Mouse (Mus musculus) embryo, embryonic 11.5 days (tissue): ENCODE results near the gene Srxn1.

Experiments used
- DNase-seq: peaks from one replicate; pipeline ENCODE4 v3.0.0-alpha.2; 2012; ENCODE audit warnings: low read depth, low spot score

The Srxn1 gene

GRCm38 (mm10) chr2:152119228-152119865, 14.0 kb downstream of the Srxn1 start:
- DNase-seq, result no peak

GRCm38 (mm10) chr2:152122896-152123295, 17.6 kb downstream of the Srxn1 start:
- no peak for DNase-seq

GRCm38 (mm10) chr2:152128597-152128996, 23.3 kb downstream of the Srxn1 start:
- DNase-seq, result no peak

DNA sequence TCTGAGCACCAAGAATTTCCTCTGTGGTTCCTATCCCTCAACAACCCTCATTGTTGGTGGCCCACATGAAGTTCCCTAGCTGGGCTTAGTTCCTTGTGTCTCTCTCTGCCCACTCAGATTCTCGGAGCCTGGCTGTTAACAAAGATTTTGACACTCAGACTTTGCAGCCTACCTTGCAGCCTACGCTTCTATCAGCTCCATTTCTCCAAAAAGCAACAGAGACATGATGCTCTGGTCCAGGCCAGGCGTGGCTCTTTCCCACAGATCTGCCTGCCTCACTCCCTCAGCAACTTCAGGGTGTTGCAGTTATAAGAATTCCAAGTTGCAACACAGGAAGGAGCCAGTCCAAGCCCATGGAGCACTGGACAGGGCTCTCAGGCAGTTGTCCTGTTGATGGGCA, 24.5 kb downstream of the Srxn1 start:
- no peak for DNase-seq

DNA sequence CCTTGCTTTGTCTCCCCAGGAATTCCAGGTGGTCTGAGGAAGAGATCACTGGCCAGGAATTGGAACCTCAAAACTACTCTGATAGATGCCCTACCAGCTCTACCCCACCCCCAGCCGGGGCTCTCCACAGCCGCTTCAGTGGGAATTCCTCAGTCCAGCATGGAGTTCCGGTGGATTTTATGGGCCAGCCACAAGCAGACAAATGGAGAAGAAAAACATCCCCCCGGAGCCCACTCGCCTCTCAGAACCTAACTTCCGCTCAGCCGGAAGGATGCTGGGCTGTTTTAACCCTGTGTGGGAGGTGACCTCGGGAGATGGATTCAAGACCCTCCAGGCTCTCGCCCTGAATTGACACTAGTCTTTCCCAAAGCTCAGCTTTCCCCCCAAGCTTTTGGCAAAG, 26.7 kb downstream of the Srxn1 start:
- DNase-seq, result no peak

- DNase-seq, result no peak
Measured at GRCm38 (mm10) chr2:152132691-152133090, 27.4 kb downstream of the Srxn1 start.

- no peak for DNase-seq
Measured at GRCm38 (mm10) chr2:152139191-152139987, 34.1 kb downstream of the Srxn1 start.

GRCm38 (mm10) chr2:152140941-152141340, 35.6 kb downstream of the Srxn1 start:
- no peak for DNase-seq

DNA sequence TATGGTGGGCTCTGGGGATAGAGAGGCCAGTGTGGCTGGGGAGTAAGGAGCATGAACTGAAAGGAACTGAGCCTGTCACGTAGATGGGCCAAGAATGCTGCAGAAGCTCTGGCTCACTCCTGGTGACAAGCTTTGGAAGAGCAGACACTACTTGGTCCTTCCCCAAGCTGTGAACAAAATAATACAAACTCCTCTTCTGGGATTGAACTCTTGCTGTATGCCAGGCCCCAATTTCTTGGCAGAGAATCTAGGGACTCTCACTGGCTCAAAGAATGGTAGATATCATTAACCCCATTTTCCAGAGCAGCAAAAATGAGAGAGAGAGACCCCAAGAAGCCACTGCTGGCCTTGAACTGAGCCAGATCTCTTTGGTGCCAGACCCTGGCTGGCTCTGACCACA, 36.2 kb downstream of the Srxn1 start:
- no peak for DNase-seq

DNA sequence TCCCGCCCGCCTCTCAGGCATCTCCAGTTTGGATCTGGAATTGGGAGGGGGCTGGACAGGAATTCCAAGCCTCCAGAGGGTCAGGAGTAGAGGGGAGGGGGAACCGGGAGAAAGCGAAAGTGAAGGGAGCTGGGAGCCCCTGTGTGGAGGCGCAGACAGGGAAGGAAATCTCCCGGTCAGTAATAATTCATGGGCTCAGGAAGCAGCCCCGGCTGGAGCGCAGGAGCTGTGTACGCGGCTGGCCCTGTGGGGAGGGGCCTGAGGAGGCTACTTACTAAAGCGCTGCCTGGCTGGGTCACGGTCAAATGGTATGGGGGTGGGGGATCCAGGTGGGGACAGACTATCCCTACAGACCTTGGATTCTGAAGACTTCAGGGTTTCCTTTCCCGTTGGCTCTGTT, 36.7 kb downstream of the Srxn1 start:
- peak; percentile 75 for DNase-seq

DNA sequence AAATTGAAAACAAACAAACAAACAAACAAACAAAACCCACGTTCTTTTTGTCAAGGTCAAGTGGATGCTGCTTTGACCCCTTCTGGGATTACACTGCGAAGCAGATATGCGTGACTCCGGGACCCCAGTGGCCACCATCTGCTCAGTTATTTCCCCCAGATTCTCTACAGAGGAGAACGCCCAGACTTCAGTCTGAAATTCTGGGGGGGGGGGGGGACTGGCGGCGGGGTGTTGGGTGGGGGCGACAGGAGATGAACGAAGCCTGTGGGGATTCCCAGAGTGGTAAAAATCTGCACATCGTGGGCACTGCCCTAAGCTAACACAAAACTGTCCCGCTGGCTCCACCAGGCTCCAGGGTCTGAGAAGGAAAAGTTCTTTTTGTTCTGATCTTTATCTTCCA, 37.3 kb downstream of the Srxn1 start:
- DNase-seq, result no peak

DNA sequence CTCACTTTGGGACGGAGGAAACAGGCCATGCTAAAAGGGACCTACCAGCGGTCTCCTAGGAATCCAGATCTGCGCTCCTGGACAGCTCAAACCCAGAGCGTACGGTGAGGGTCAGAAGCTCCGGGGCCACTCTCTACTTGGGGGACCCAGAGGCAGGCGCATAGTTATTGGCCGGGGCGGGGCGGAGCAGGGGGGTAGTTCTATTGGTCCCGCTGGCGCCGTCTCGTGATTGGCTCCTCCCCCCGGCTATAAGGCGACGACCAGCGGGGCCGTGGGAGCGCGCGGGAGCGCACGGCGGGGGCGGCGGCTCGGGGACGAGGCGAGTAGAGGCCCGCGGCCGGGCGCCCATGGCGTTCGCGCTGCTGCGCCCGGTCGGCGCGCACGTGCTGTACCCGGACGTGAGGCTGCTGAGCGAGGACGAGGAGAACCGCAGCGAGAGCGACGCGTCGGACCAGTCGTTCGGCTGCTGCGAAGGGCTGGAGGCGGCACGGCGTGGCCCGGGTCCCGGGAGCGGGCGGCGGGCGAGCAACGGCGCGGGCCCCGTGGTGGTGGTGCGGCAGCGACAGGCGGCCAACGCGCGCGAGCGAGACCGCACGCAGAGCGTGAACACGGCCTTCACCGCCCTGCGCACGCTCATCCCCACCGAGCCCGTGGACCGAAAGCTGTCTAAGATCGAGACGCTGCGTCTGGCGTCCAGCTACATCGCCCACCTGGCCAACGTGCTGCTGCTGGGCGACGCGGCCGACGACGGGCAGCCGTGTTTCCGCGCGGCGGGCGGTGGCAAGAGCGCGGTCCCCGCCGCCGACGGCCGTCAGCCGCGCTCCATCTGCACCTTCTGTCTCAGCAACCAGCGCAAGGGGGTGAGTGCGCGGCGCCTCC, 38.2 kb downstream of the Srxn1 start, which contains the start of gene Tcf15:
Gene Tcf15, plus strand, starts transcription at position 283 of the 879 bp plus-strand sequence.
- DNase-seq, result peak; percentile 62

- no peak for DNase-seq
Measured at GRCm38 (mm10) chr2:152144158-152144450, 38.8 kb downstream of the Srxn1 start.

DNA sequence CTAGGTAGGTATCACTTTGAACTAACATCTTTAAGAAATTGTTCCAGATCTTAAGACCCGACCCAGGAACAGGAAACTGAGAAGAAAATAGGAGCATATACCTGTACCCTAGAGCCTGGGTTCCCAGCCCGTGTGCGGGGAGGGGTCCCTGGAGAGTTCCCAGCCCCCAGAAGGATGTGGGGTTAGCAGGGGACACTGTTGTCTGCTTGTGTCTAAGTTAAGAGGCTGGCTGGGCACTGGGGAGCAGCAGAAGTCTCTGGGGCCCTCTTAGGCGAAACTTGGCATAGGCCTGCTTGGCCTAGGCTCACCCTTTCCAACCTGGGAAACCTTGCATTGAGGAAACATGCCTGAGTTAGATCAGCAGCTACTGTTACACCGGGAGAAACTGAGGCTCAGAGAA, 39.2 kb downstream of the Srxn1 start:
- no peak for DNase-seq

GRCm38 (mm10) chr2:152145711-152146110, 40.4 kb downstream of the Srxn1 start:
- DNase-seq, result no peak

DNA sequence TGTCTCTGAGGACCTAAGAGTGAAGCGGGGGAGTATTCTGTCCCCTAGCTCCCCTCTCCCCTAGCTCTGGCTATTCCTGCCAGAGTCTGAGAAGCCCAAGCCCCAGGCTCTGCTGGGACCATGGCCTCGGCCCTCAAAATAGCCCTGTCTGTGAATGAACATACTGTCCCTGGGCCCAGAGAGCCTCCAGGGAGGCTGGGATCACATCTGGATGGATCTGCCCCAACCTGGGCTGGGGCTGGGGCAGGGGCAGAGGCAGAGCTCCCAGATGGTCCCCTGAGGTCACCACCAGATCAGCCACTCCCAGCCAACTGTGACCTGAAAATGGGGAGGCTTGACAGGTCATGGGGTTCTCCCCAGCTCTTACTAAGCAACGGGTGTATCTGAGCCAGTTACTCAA, 41.8 kb downstream of the Srxn1 start:
- no peak for DNase-seq

GRCm38 (mm10) chr2:152148675-152149074, 43.4 kb downstream of the Srxn1 start:
- no peak for DNase-seq

DNA sequence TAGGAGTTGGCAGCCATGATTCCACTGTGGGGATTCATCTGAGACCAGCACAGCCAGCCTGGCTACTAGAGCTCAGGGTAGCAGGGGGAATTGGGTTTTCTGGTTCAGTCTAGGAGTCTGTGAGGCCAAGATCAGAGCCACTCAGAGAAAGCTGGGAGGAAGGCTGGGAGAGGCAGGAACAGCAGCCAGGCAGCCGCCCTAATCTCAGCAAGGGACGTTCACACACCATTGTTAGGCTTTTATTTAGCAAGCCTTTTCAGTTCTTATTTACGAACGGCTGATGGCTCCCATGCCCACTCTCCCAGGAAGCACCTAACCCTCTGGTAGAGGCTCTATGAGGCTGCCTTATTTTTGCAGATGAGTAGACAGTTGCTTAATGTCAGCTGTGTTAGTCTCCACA, 44.6 kb downstream of the Srxn1 start:
- DNase-seq, result no peak

DNA sequence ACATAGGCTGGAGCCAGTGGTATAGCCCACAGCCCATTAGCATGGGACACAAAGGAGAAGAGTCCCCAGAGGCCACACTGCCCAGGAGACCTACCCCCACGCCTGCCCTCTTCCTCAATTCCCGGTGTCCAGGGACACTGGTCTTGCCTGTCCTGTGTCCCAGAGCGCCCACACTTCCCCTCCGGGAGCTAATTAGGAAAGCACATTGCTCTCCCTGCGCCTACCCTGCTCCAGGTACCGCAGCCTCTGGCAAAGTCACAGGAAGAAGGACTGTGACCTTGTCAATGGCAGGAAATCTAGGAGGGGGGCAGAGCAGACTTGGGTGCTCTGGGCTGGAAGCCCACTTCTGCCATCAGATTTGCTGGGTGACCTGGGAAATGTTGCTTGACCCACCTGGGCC, 45.1 kb downstream of the Srxn1 start:
- DNase-seq, result no peak

GRCm38 (mm10) chr2:152153361-152153760, 48.0 kb downstream of the Srxn1 start:
- no peak for DNase-seq

DNA sequence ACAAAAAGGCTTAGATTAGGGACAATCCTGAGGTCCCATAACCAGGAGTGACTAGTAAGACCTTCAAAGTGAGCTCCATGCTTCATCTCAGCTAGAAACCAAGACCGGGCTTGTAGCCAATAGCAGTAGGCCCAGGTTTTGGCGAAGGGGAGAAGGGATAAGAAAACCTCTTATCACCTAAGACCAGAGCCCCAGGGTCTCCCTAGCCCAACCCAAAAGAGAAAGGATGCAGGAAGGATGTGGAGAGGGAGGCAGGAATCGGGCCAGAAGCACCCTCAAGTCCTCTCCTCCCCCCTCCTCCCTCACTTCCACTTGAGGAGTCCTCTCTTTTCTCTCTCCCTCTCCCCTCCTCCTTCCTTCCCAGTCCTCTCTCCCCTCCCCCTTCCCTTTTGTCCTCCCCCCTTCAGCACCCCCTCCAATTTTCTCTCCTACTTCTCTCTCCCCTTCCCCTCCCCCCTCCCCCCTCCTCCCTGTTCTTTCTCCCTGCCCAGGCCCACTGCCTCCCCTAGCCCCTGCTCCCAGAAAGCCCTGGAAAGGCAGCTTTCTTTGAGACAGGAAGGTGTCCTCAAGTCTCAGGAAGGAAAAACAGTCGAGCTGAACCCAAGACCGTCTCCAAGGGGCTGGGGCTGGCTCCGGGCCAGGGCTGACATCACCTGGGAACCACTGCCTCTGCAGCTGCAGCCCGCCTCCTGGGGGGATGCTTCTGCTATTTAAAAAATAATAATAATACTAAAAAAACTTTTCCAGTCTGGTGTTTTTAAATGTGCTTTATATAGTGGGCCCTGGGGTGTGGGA, 50.3 kb downstream of the Srxn1 start:
- DNase-seq, result no peak

DNA sequence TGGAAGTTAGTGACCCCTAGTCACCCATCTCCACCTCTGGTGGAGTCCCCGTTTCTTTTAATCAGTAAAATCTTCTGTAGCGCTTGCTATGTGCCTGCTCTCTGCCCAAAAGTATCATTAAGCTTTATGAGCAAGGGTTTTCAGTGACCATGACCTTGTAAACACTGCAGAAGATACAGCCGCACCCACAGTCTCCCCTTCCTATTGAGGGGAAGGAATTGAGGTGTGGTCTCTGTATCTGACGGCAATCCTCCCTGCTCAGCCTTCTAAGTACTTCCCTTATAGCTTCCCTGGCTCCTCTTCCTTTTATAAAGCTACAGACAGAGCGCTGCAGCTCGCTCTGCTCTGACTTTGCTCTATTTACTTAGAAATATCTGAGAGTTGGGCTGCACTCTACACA, 51.2 kb downstream of the Srxn1 start:
- DNase-seq, result no peak
